Mouse (Mus musculus) embryonic facial prominence, embryonic 12.5 days (tissue): ENCODE data around the gene Zfp385b. TPM values are rescaled to one million over a fixed set of nuclear protein-coding genes. Genes with fewer than 3 reads are reported as not detected.

Experiments used
- ATAC-seq: fragments of 200-750 bp; cut with Nextera tagmentation; 2 replicates; pipeline ENCODE4 v1.8.0; 2017; ENCODE audit not compliant: insufficient number of reproducible peaks, insufficient read depth, low FRiP score, low TSS enrichment
- H3K27ac ChIP-seq: fragments of 300-500 bp; sonication (generic); 2 replicates; pipeline ENCODE4 v1.5.1; 2016; ENCODE audit warnings: mild to moderate bottlenecking
- H3K27me3 ChIP-seq: fragments of 300-500 bp; sonication (generic); 2 replicates; pipeline ENCODE4 v1.6.1; 2016; ENCODE audit warnings: mild to moderate bottlenecking, moderate library complexity
- H3K36me3 ChIP-seq: fragments of 300-500 bp; sonication (generic); 2 replicates; pipeline ENCODE4 v1.6.1; 2016; ENCODE audit warnings: mild to moderate bottlenecking
- H3K4me1 ChIP-seq: fragments of 300-500 bp; sonication (generic); 2 replicates; pipeline ENCODE4 v1.6.1; 2016
- H3K4me2 ChIP-seq: fragments of 300-500 bp; sonication (generic); replicated peaks from 2 replicates; pipeline ENCODE4 v1.6.1; 2016; ENCODE audit warnings: mild to moderate bottlenecking, moderate library complexity
- H3K4me3 ChIP-seq: fragments of 300-500 bp; sonication (generic); 2 replicates; pipeline ENCODE4 v1.5.1; 2016; ENCODE audit warnings: mild to moderate bottlenecking
- H3K9ac ChIP-seq: fragments of 300-500 bp; sonication (generic); 2 replicates; pipeline ENCODE4 v1.6.1; 2016; ENCODE audit warnings: mild to moderate bottlenecking, moderate library complexity
- H3K9me3 ChIP-seq: fragments of 300-500 bp; sonication (generic); 2 replicates; pipeline ENCODE4 v1.6.1; 2016; ENCODE audit warnings: mild to moderate bottlenecking, moderate library complexity
- WGBS: fragments of 180-500 bp; shearing (Covaris S2); methylation state at CpG from one replicate; pipeline ENCODE4 v1.1.7; 2016; 5-methylcytosine and 5-hydroxymethylcytosine counted together
- polyA plus RNA-seq: library from polyadenylated mRNA; unstranded; fragments of >200 nt; fragmentation: Nextera tagmentation; extraction: Ambion mirVana; gene quantifications from 2 replicates; pipeline ENCODE4 v1.2.1, GENCODE M21; 2016

The Zfp385b gene
- polyA plus RNA-seq, 1 experiment from 2014 or later, result 3.6 TPM

DNA sequence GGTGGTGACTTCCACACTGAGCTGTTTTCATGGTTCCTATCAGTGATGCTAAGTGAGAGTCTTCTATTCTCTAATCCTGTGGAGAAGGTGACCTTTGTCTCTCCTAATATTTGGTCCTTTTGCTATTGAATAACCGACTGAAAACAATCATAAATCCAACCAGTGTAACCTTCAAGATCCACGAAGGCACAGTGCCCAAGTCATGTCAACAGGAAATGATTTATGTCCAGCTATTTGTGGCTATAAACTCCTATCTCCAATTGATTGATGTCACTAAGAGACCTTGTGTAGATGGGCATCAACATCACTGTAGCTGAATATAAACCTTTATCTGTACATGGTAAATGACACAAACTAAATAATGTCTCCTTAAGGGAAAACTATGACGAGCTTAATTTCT is 187.8 kb downstream of the Zfp385b start:
- WGBS, result 89% methylated on average over 3 of the region's 3 CpGs

DNA sequence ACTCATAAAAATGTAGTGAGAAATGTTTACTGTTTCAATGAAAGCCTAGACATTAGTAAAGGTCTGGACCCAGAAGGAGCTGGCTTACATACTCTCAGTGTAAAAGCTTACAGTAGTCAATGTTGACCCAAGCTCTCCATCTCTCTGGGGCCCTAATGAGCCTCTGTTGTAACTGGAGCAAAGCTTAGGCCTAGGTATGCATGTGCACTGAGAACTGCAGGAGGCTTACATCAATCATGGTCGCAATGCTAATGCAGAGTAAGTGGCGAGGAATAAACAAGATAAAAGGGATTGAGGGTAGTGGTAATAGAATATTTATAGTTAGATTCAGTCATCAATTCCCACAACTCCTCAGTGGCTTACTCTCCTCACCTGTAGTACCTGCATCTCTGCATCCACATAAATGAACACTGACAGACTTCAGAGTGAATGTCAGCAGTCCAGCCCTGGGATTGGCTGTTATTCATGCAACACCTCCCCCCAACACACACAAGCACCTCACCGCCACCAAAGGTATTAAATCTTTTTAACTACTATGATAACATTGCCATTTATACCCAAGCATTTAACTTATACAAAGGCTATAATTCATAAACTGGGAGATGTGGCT is 191.7 kb downstream of the Zfp385b start:
- Histone ChIP-seq H3K9ac (no peak overlapping the region), H3K4me3 (no peak overlapping the region), H3K36me3 (no peaks in the 10 kb centered on the region), H3K4me2 (no peak overlapping the region), H3K27ac (no peak overlapping the region), H3K27me3 (no peaks in the 10 kb centered on the region), H3K9me3 (no peaks in the 10 kb centered on the region), H3K4me1 (no peaks in the 10 kb centered on the region)
- WGBS, result 85% methylated on average over 3 of the region's 3 CpGs
- no peak for ATAC-seq

More for the DNA sequence above, 187.8 kb downstream of the Zfp385b start:
- no peak overlapping the region for H3K4me2 ChIP-seq
- no peaks in the 10 kb centered on the region for H3K36me3 ChIP-seq
- no peak for ATAC-seq
- H3K27ac ChIP-seq, result no peak overlapping the region
- H3K4me1 ChIP-seq, result no peaks in the 10 kb centered on the region
- H3K27me3 ChIP-seq, result no peaks in the 10 kb centered on the region
- no peak overlapping the region for H3K9ac ChIP-seq
- H3K4me3 ChIP-seq, result no peak overlapping the region
- no peaks in the 10 kb centered on the region for H3K9me3 ChIP-seq

DNA sequence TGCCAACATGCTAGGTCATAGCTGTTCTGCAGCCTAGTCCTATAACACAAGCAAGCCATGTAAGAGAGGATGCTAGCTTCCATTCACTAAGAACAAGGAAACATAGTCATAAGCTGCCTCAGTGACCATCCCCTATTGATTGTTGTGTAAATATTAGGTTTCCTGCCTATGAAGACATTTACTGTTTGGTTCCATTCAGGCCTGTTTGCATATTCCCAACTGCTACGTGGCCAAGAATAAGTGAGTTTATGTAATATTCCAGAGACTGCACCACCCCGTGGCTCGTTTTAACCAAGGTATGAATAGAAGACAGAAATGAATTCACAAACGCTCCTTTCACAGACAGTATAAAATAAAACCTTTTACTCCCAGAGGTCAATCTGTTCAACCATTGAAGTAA is 200.8 kb downstream of the Zfp385b start:
- Histone ChIP-seq H3K9ac (no peak overlapping the region), H3K4me2 (no peak overlapping the region), H3K36me3 (no peaks in the 10 kb centered on the region), H3K27ac (no peak overlapping the region), H3K27me3 (no peaks in the 10 kb centered on the region), H3K9me3 (no peaks in the 10 kb centered on the region), H3K4me1 (no peaks in the 10 kb centered on the region), H3K4me3 (no peak overlapping the region)
- WGBS, result 78% methylated on average over 4 of the region's 4 CpGs
- no peak for ATAC-seq

GRCm38 (mm10) chr2:77610303-77610991 is 209.0 kb downstream of the Zfp385b start:
- no peak for ATAC-seq
- no peak overlapping the region for H3K27ac ChIP-seq
- no peak overlapping the region for H3K9ac ChIP-seq
- no peaks in the 10 kb centered on the region for H3K36me3 ChIP-seq
- no peaks in the 10 kb centered on the region for H3K4me1 ChIP-seq
- 79% methylated on average over 7 of the region's 7 CpGs for WGBS
- no peak overlapping the region for H3K4me3 ChIP-seq
- H3K4me2 ChIP-seq, result no peak overlapping the region
- H3K27me3 ChIP-seq, result no peaks in the 10 kb centered on the region
- H3K9me3 ChIP-seq, result no peaks in the 10 kb centered on the region

- no peaks in the 10 kb centered on the region for H3K36me3 ChIP-seq
- no peak overlapping the region for H3K4me3 ChIP-seq
- H3K27ac ChIP-seq, result no peak overlapping the region
- no peaks in the 10 kb centered on the region for H3K27me3 ChIP-seq
- H3K9me3 ChIP-seq, result no peaks in the 10 kb centered on the region
- H3K4me1 ChIP-seq, result no peaks in the 10 kb centered on the region
- no peak overlapping the region for H3K4me2 ChIP-seq
- H3K9ac ChIP-seq, result no peak overlapping the region
- no peak for ATAC-seq
- WGBS, result 72% methylated on average over 5 of the region's 5 CpGs
Observed at GRCm38 (mm10) chr2:77609452-77609851, 210.0 kb downstream of the Zfp385b start.

DNA sequence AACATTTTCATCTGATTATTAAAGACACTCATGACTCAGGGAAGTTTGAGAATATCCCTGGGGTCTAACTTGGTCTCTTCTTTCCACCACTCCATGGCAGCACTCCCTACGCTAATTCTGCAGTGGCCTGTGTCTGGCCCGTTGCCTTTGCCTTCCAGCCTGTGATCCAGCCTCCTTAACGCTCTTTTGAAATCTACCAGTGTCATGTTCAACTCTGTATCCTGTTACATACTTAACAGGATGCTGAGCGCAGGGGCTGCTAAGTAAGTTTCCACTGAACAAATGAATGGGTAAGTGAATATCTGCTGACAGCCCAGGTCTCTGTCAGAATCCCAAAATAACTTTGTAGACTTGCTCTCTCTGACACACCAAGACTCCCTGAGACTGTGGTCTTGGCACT is 210.8 kb downstream of the Zfp385b start:
- ATAC-seq, result 0 out of 2 replicates have a peak, but pooled peaks have one; percentile 47
- Histone ChIP-seq H3K4me3 (no peak overlapping the region), H3K4me2 (no peak overlapping the region), H3K9ac (no peak overlapping the region), H3K9me3 (no peaks in the 10 kb centered on the region), H3K4me1 (no peaks in the 10 kb centered on the region), H3K27ac (no peak overlapping the region), H3K36me3 (no peaks in the 10 kb centered on the region), H3K27me3 (no peaks in the 10 kb centered on the region)
- 43% methylated on average over 4 of the region's 4 CpGs for WGBS

GRCm38 (mm10) chr2:77593461-77593860 is 226.0 kb downstream of the Zfp385b start:
- 79% methylated on average over 7 of the region's 7 CpGs for WGBS
- Histone ChIP-seq H3K27me3 (no peaks in the 10 kb centered on the region), H3K4me2 (no peak overlapping the region), H3K4me3 (no peak overlapping the region), H3K36me3 (no peaks in the 10 kb centered on the region), H3K9ac (no peak overlapping the region), H3K9me3 (no peaks in the 10 kb centered on the region), H3K4me1 (no peaks in the 10 kb centered on the region), H3K27ac (no peak overlapping the region)
- no peak for ATAC-seq

GRCm38 (mm10) chr2:77592525-77592924 is 226.9 kb downstream of the Zfp385b start:
- no peak overlapping the region for H3K4me3 ChIP-seq
- H3K36me3 ChIP-seq, result no peaks in the 10 kb centered on the region
- no peaks in the 10 kb centered on the region for H3K4me1 ChIP-seq
- ATAC-seq, result no peak
- 89% methylated on average over 6 of the region's 6 CpGs for WGBS
- no peak overlapping the region for H3K9ac ChIP-seq
- H3K27me3 ChIP-seq, result no peaks in the 10 kb centered on the region
- no peak overlapping the region for H3K27ac ChIP-seq
- peaks cover under 1% of the 10 kb centered on the region; the same call in 1 of the 2 replicates for H3K9me3 ChIP-seq
- H3K4me2 ChIP-seq, result no peak overlapping the region

DNA sequence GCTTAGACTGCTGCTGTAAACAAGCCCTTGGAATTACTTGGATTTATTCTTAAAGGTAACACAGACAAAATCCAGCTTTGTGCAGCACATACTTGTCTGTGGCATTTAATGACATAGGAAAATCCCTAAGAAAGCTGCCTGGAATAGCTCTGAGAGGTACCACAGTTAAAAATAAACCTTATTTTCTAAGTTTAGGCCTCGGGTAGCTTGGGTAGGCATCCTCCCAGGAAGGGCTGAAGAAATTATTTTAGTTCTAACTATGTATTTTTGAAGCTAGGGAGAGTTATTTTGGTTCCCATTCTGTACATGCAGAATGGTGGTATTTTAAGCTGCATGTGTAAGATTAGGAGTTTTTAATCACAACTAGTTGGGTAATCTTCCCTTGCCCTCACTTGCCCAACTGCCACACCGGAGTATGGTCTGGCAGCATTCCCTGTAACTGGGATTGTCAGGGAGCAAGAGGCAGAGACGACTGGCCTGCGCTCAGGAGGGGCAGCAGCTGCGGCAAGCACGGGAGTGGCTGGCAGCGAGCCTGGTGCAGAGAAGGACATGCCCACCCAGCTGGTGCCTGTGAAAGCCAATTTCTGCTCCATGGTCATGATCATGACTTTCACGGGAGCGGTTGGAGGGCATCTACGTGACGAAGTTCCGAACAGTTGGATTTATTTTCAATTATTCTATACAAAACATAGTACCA is 230.1 kb downstream of the Zfp385b start:
- H3K9ac ChIP-seq, result no peak overlapping the region
- H3K36me3 ChIP-seq, result no peaks in the 10 kb centered on the region
- H3K9me3 ChIP-seq, result peaks cover 6% of the 10 kb centered on the region; the same call in 1 of the 2 replicates
- 88% methylated on average over 12 of the region's 12 CpGs for WGBS
- no peak for ATAC-seq
- H3K4me2 ChIP-seq, result no peak overlapping the region
- H3K4me3 ChIP-seq, result no peak overlapping the region
- H3K27ac ChIP-seq, result no peak overlapping the region
- no peaks in the 10 kb centered on the region for H3K27me3 ChIP-seq
- H3K4me1 ChIP-seq, result no peaks in the 10 kb centered on the region

GRCm38 (mm10) chr2:77587387-77587786 is 232.1 kb downstream of the Zfp385b start:
- Histone ChIP-seq H3K4me2 (no peak overlapping the region), H3K36me3 (no peaks in the 10 kb centered on the region), H3K4me1 (no peaks in the 10 kb centered on the region), H3K27me3 (no peaks in the 10 kb centered on the region), H3K4me3 (no peak overlapping the region), H3K9ac (no peak overlapping the region), H3K27ac (no peak overlapping the region), H3K9me3 (peaks cover 6% of the 10 kb centered on the region; the same call in 1 of the 2 replicates)
- WGBS, result 81% methylated on average over 4 of the region's 4 CpGs
- no peak for ATAC-seq

- H3K4me2 ChIP-seq, result no peak overlapping the region
- WGBS, result 82% methylated on average over 4 of the region's 4 CpGs
- H3K27ac ChIP-seq, result no peak overlapping the region
- no peaks in the 10 kb centered on the region for H3K27me3 ChIP-seq
- H3K4me1 ChIP-seq, result no peaks in the 10 kb centered on the region
- no peaks in the 10 kb centered on the region for H3K36me3 ChIP-seq
- H3K9me3 ChIP-seq, result peaks cover 6% of the 10 kb centered on the region; the same call in 1 of the 2 replicates
- no peak overlapping the region for H3K4me3 ChIP-seq
- no peak overlapping the region for H3K9ac ChIP-seq
- ATAC-seq, result no peak
Observed at GRCm38 (mm10) chr2:77586581-77587360, 232.7 kb downstream of the Zfp385b start.
